Mouse (Mus musculus) forebrain, postnatal 0 days (tissue): ENCODE results near the gene Asprv1. TPM values are rescaled to one million over a fixed set of nuclear protein-coding genes. Genes with fewer than 3 reads are reported as not detected.

Experiments used
- ATAC-seq: fragments of 200-750 bp; cut with Nextera tagmentation; 2 replicates; pipeline ENCODE4 v1.8.0; 2017; ENCODE audit warnings: mild to moderate bottlenecking, moderate library complexity
- DNase-seq: peaks from one replicate; pipeline ENCODE4 v3.0.0-alpha.2; 2015
- H3K27ac ChIP-seq: fragments of 300-500 bp; sonication (generic); 2 replicates; pipeline ENCODE4 v1.5.1; 2014; ENCODE audit warnings: low read depth, mild to moderate bottlenecking, antibody characterized with exemption, low read length, moderate library complexity, mixed read lengths
- H3K27me3 ChIP-seq: fragments of 300-500 bp; sonication (generic); 2 replicates; pipeline ENCODE4 v1.6.1; 2014; ENCODE audit warnings: mild to moderate bottlenecking, low read length, mixed read lengths; ENCODE audit not compliant: insufficient read depth
- H3K36me3 ChIP-seq: fragments of 300-500 bp; sonication (generic); 2 replicates; pipeline ENCODE4 v1.6.1; 2014; ENCODE audit warnings: mild to moderate bottlenecking, moderate library complexity; ENCODE audit not compliant: insufficient read depth
- H3K4me1 ChIP-seq: fragments of 300-500 bp; sonication (generic); 2 replicates; pipeline ENCODE4 v1.6.1; 2014; ENCODE audit warnings: antibody characterized with exemption; ENCODE audit not compliant: insufficient read depth
- H3K4me2 ChIP-seq: fragments of 300-500 bp; sonication (generic); 2 replicates; pipeline ENCODE4 v1.6.1; 2014; ENCODE audit warnings: low read depth, mild to moderate bottlenecking, moderate library complexity
- H3K4me3 ChIP-seq: fragments of 300-500 bp; sonication (generic); 2 replicates; pipeline ENCODE4 v1.5.1; 2014; ENCODE audit warnings: low read depth, low read length, mixed read lengths
- H3K9ac ChIP-seq: fragments of 300-500 bp; sonication (generic); 2 replicates; pipeline ENCODE4 v1.6.1; 2014; ENCODE audit warnings: mild to moderate bottlenecking
- H3K9me3 ChIP-seq: fragments of 300-500 bp; sonication (generic); 2 replicates; pipeline ENCODE4 v1.6.1; 2016; ENCODE audit warnings: low read length
- CTCF ChIP-seq: sonication (generic); IDR thresholded peaks from 2 replicates; pipeline ENCODE4 v1.5.1; 2016; ENCODE audit warnings: antibody characterized with exemption, control low read depth, low read depth
- WGBS: fragments of 180-500 bp; shearing (Covaris S2); extraction: QIAGEN DNeasy Blood & Tissue Kit; methylation state at CpG from one replicate; pipeline ENCODE4 v1.1.7; 2014; 5-methylcytosine and 5-hydroxymethylcytosine counted together
- polyA plus RNA-seq: library from polyadenylated mRNA; unstranded; fragments of >200 nt; fragmentation: Nextera tagmentation; extraction: Ambion mirVana; gene quantifications from 2 replicates; pipeline ENCODE4 v1.2.1, GENCODE M21; 2015
- total RNA-seq: library from RNA; depleted of rRNA; stranded (reverse); fragments of >200 nt; gene quantifications from 2 replicates; pipeline ENCODE4 v1.2.3, GENCODE M21; 2014

Asprv1 gene
- total and polyA plus RNA-seq, 2 experiments from 2014 or later = 1.6 to 3.2 TPM

DNA sequence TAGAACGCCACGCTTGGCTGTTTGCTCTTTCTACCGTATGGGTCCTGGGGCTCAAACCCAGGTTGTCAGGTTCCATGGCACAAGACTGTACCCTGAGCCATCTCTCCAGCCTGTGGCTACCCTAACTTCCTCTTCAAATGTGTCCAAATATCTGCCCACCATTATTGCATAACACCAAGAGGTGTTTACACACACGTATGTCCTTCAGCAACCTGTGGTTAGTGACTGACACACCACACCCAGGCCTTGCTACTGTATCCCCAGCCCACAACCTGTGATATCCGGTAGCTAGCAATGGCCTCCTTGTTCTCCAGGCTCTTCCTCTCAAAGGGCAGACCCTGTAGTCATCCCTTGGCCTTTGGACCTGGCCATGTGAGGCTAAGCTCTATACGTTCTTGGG lies 18.7 kb upstream of the Asprv1 start:
- no peaks in the 10 kb centered on the region for H3K27me3 ChIP-seq
- no peak overlapping the region for H3K4me3 ChIP-seq
- no peak for ATAC-seq
- no peaks in the 10 kb centered on the region for H3K9me3 ChIP-seq
- no peaks in the 10 kb centered on the region for H3K4me1 ChIP-seq
- no peak for DNase-seq
- no peak for TF ChIP-seq CTCF
- H3K4me2 ChIP-seq = no peak overlapping the region
- H3K9ac ChIP-seq = no peak overlapping the region
- H3K36me3 ChIP-seq = no peaks in the 10 kb centered on the region
- no peak overlapping the region for H3K27ac ChIP-seq
- WGBS = 94% methylated on average over 6 of the region's 6 CpGs

DNA sequence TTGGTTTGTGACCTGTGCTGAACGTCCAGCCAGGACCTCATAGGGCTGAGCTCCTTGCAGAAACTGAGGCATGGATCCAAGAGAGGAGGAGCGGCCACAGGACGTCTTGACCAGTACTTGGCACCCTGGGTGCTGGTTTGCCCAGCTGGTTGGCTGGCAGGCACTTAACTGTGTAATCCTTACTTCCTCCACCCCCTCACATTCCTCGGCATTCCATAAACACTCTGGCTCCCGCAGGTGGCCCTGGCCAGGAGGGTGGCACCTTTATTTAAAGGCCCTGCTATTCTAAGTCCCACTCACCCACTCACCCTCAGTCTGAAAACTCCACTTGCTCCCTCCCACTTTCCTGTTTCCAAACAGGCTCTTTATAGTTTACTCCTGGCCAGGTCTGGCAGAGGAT lies 17.2 kb upstream of the Asprv1 start:
- H3K4me1 ChIP-seq = no peaks in the 10 kb centered on the region
- H3K9me3 ChIP-seq = no peaks in the 10 kb centered on the region
- 61% methylated on average over 5 of the region's 5 CpGs for WGBS
- TF ChIP-seq CTCF = no peak
- no peak overlapping the region for H3K4me3 ChIP-seq
- ATAC-seq (no peak), DNase-seq (no peak)
- no peak overlapping the region for H3K4me2 ChIP-seq
- H3K27ac ChIP-seq = no peak overlapping the region
- no peaks in the 10 kb centered on the region for H3K27me3 ChIP-seq
- H3K9ac ChIP-seq = no peak overlapping the region
- H3K36me3 ChIP-seq = no peaks in the 10 kb centered on the region

DNA sequence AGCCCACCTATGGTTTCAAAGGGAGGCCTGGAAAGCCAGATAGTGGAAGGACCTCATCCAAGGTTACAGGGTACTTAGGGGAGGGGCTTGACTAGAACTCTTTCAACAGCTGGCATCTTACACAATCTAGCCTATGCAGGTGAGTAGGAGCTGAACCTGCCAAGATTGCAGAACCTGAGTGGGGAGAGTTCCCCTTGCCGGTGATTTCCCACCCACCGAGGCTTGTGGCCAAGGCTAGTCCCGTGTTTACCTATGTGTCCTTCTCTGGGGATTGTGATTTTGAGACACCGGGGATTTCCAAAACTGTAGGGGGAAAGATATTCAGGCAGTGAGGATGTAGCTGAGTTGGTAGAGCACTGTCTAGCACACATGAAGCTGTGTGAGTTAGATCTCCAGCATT lies 12.7 kb upstream of the Asprv1 start:
- no peak for TF ChIP-seq CTCF
- no peaks in the 10 kb centered on the region for H3K9me3 ChIP-seq
- no peak overlapping the region for H3K9ac ChIP-seq
- H3K36me3 ChIP-seq = no peaks in the 10 kb centered on the region
- H3K27me3 ChIP-seq = no peaks in the 10 kb centered on the region
- H3K4me2 ChIP-seq = no peak overlapping the region
- WGBS = 86% methylated on average over 4 of the region's 4 CpGs
- H3K4me1 ChIP-seq = no peaks in the 10 kb centered on the region
- no peak overlapping the region for H3K4me3 ChIP-seq
- no peak for ATAC-seq
- no peak for DNase-seq
- H3K27ac ChIP-seq = no peak overlapping the region

DNA sequence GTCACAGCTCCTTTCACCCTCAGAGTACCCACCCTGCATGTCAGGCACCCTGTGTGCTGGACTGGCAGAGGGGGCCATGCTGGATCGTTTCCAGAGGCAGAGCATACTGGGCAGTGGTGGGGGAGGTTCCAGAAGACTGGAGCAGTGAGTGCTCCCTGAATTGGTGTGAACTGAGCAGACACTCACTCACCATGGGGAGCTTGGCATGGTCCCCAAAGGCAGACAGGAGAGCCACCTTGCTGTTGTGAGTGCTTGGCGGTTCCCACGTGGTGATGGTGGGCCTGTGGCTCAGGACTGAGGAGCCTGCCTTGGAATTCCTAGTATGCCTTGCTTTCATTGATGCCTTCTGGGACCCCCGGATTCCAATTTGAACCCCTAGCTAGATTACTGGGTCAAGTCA lies 4.8 kb upstream of the Asprv1 start:
- 85% methylated on average over 4 of the region's 4 CpGs for WGBS
- no peaks in the 10 kb centered on the region for H3K9me3 ChIP-seq
- no peaks in the 10 kb centered on the region for H3K36me3 ChIP-seq
- no peak overlapping the region for H3K27ac ChIP-seq
- H3K4me1 ChIP-seq = no peaks in the 10 kb centered on the region
- no peak overlapping the region for H3K4me2 ChIP-seq
- ATAC-seq (no peak), DNase-seq (no peak)
- no peak overlapping the region for H3K4me3 ChIP-seq
- TF ChIP-seq CTCF = no peak
- no peaks in the 10 kb centered on the region for H3K27me3 ChIP-seq
- no peak overlapping the region for H3K9ac ChIP-seq

DNA sequence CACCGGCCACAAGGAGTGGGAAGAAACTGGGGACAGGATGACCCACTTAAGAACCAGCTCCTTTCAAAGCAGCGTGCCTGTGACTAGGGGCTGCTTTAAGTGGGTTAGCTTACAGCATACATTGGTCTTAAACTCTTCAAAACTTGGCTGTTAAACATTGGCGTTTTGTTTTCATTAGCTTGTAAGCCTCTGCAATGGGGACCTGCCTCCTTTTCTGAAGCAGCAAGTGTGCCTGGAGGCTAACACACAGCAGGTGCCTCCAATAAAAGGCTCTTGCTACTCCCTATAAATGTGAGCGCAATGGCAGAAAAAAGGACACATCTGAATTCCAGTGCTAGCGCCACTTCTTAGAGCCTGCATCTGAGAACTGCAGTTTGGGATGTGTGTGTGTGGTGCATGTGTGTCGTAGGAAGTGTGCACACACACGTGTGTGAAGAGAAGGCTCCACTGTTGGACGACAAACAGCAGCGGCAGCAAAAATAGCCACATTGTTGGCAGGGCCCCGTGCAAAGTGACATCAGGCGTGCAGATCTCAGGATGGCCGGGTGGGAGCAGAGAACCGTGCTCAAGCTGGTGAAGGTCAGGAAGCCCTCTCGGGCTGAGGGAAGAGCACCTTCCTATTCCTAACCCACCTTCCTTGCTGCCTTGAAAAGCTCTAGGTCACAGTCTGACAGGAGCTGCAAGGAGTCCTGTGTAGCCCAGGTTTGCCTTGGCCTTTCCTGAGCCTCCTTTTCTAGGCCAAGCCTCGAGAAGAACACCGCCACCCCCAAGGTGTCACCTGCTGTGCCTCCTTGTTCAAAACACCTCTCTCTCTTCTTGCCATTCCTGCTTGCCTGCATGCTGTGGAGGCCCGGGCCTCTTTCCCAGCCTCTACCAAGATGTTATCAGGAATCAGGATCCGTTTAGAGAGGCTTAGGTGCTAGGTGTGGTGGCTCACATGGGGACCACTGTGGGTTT lies 3.6 kb upstream of the Asprv1 start:
- H3K27me3 ChIP-seq = no peaks in the 10 kb centered on the region
- H3K4me3 ChIP-seq = no peak overlapping the region
- DNase-seq = peak; percentile 31
- H3K9me3 ChIP-seq = no peaks in the 10 kb centered on the region
- no peaks in the 10 kb centered on the region for H3K36me3 ChIP-seq
- no peak overlapping the region for H3K27ac ChIP-seq
- WGBS = 47% methylated on average over 18 of the region's 18 CpGs
- no peak overlapping the region for H3K4me2 ChIP-seq
- ATAC-seq = no peak; the same call in 1 of the 2 replicates
- TF ChIP-seq CTCF = 0 out of 2 replicates have a peak, but pooled peaks have one; percentile 12
- H3K9ac ChIP-seq = no peak overlapping the region
- H3K4me1 ChIP-seq = no peaks in the 10 kb centered on the region

DNA sequence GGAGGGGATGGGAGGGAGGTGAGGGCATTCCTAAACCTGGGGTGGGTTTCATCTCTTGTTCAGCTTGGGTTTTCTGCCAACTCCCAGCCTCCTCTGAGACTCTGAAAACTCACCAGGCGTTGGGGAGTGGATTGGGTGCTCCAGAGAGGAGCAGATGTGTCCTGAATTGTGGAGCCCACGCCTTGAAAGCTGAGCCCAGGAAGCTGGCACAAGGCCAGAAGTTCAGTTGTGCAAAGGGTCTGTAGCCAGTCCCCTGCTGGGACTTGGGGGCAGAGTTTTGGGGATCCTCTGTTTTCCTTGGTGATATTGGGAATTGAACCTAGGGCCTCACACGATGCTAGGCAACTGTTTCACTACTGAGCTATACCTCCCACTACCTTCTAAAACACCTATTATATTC lies 2.2 kb downstream of the Asprv1 start:
- no peak overlapping the region for H3K27ac ChIP-seq
- no peaks in the 10 kb centered on the region for H3K36me3 ChIP-seq
- ATAC-seq = no peak
- no peak overlapping the region for H3K4me3 ChIP-seq
- no peak for TF ChIP-seq CTCF
- no peak overlapping the region for H3K4me2 ChIP-seq
- H3K9ac ChIP-seq = no peak overlapping the region
- no peaks in the 10 kb centered on the region for H3K27me3 ChIP-seq
- H3K9me3 ChIP-seq = no peaks in the 10 kb centered on the region
- no peak for DNase-seq
- WGBS = 45% methylated on average over 3 of the region's 3 CpGs
- no peaks in the 10 kb centered on the region for H3K4me1 ChIP-seq

DNA sequence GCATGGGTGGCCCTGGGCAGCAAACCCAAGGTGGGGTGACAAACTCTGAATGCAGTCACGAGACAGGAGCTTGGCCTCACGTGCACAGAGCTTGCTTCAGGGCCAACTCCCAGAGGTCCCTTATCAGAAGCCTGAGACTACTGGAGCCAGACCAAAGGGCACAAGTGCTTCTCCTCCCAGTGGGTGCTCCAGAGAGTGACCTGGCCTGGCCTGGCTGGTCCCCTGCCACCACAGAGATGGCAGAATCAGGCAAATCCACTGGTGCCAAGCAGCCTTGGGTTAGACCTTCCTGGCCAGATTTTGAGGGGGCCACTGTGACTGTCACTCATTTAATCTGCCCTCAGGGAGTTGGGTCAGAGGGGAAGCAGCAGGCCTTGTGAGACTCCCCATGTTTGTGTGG lies 8.5 kb downstream of the Asprv1 start:
- H3K4me2 ChIP-seq = no peak overlapping the region
- H3K27me3 ChIP-seq = no peaks in the 10 kb centered on the region
- no peak overlapping the region for H3K27ac ChIP-seq
- H3K9me3 ChIP-seq = no peaks in the 10 kb centered on the region
- WGBS = 81% methylated on average over 2 of the region's 2 CpGs
- DNase-seq (no peak), ATAC-seq (no peak)
- no peaks in the 10 kb centered on the region for H3K36me3 ChIP-seq
- H3K4me3 ChIP-seq = no peak overlapping the region
- no peaks in the 10 kb centered on the region for H3K4me1 ChIP-seq
- no peak overlapping the region for H3K9ac ChIP-seq
- TF ChIP-seq CTCF = no peak
